Mouse (Mus musculus): Measurements from ENCODE around the gene Tnrc6a.
A peak's percentile ranks its signal among the peaks of the same experiment; 100 is the strongest.

The Tnrc6a gene

GRCm38 (mm10) chr7:123124735-123125181 is 1.1 kb downstream of the Tnrc6a start:
- DNase-seq (ENCODE audit: low spot score): peak; percentile 38

GRCm38 (mm10) chr7:123126056-123126455 is 2.4 kb downstream of the Tnrc6a start:
- no peak for DNase-seq (ENCODE audit: low spot score)

GRCm38 (mm10) chr7:123127301-123127700 is 3.6 kb downstream of the Tnrc6a start:
- no peak for DNase-seq (ENCODE audit: low spot score)

- DNase-seq (ENCODE audit: low spot score): no peak
These were observed 4.3 kb downstream of the Tnrc6a start for GRCm38 (mm10) chr7:123127981-123128380.

GRCm38 (mm10) chr7:123129061-123129460 is 5.4 kb downstream of the Tnrc6a start:
- DNase-seq (ENCODE audit: low spot score): no peak

GRCm38 (mm10) chr7:123130198-123130597 is 6.5 kb downstream of the Tnrc6a start:
- no peak for DNase-seq (ENCODE audit: low spot score)

- no peak for DNase-seq (ENCODE audit: low spot score)
These were observed 8.7 kb downstream of the Tnrc6a start for GRCm38 (mm10) chr7:123132401-123132800.

- DNase-seq (ENCODE audit: low spot score): no peak
These were observed 11.2 kb downstream of the Tnrc6a start for GRCm38 (mm10) chr7:123134876-123135275.

- no peak for DNase-seq (ENCODE audit: low spot score)
These were observed 12.0 kb downstream of the Tnrc6a start for GRCm38 (mm10) chr7:123135655-123136054.

GRCm38 (mm10) chr7:123138001-123138400 is 14.3 kb downstream of the Tnrc6a start:
- no peak for DNase-seq (ENCODE audit: low spot score)

GRCm38 (mm10) chr7:123146141-123146846 is 22.6 kb downstream of the Tnrc6a start:
- DNase-seq (ENCODE audit: low spot score): no peak

GRCm38 (mm10) chr7:123147787-123148186 is 24.1 kb downstream of the Tnrc6a start:
- DNase-seq (ENCODE audit: low spot score): no peak

GRCm38 (mm10) chr7:123148935-123149334 is 25.2 kb downstream of the Tnrc6a start:
- no peak for DNase-seq (ENCODE audit: low spot score)

GRCm38 (mm10) chr7:123162346-123162745 is 38.7 kb downstream of the Tnrc6a start:
- DNase-seq (ENCODE audit: low spot score): no peak

- no peak for DNase-seq (ENCODE audit: low spot score)
These were observed 43.8 kb downstream of the Tnrc6a start for GRCm38 (mm10) chr7:123167436-123167835.

- no peak for DNase-seq (ENCODE audit: low spot score)
These were observed 45.9 kb downstream of the Tnrc6a start for GRCm38 (mm10) chr7:123169618-123170017.

- no peak for DNase-seq (ENCODE audit: low spot score)
These were observed 48.4 kb downstream of the Tnrc6a start for GRCm38 (mm10) chr7:123172101-123172500.

- no peak for DNase-seq (ENCODE audit: low spot score)
These were observed 53.5 kb downstream of the Tnrc6a start for GRCm38 (mm10) chr7:123177215-123177614.

GRCm38 (mm10) chr7:123181787-123182701 is 58.4 kb downstream of the Tnrc6a start:
- DNase-seq (ENCODE audit: low spot score): no peak

- DNase-seq (ENCODE audit: low spot score): no peak
These were observed 61.2 kb downstream of the Tnrc6a start for GRCm38 (mm10) chr7:123184891-123185290.

GRCm38 (mm10) chr7:123186463-123186862 is 62.8 kb downstream of the Tnrc6a start:
- no peak for DNase-seq (ENCODE audit: low spot score)

GRCm38 (mm10) chr7:123187246-123187645 is 63.6 kb downstream of the Tnrc6a start:
- no peak for DNase-seq (ENCODE audit: low spot score)

- no peak for DNase-seq (ENCODE audit: low spot score)
These were observed 64.8 kb downstream of the Tnrc6a start for GRCm38 (mm10) chr7:123188462-123188861.

All from layer of hippocampus, adult 9-10 months (tissue).